Mouse (Mus musculus) thymus, postnatal 10 days (tissue): ENCODE data around the gene Psmc6.
A peak's percentile ranks its signal among the peaks of the same experiment; 100 is the strongest.

ENCODE experiments used
- DNase-seq, 2 experiments: peaks; one replicate each; pipeline ENCODE4 v3.0.0; 2021; ENCODE audit warnings: low spot score in 2 of 2

The Psmc6 gene

GRCm38 (mm10) chr14:45350931-45351859 lies 21.6 kb downstream of the Psmc6 start, which contains the start of gene Styx:
Gene Styx, plus strand, starts transcription at chr14:45351093.
- DNase-seq: peak; percentile 92 to 96

GRCm38 (mm10) chr14:45364211-45365195 lies 34.9 kb downstream of the Psmc6 start:
- no peak for DNase-seq

GRCm38 (mm10) chr14:45365196-45365587 lies 35.6 kb downstream of the Psmc6 start:
- no peak for DNase-seq

GRCm38 (mm10) chr14:45378771-45379170 lies 49.2 kb downstream of the Psmc6 start:
- DNase-seq: no peak

GRCm38 (mm10) chr14:45380756-45381155 lies 51.2 kb downstream of the Psmc6 start:
- no peak for DNase-seq

GRCm38 (mm10) chr14:45382912-45383311 lies 53.3 kb downstream of the Psmc6 start:
- no peak for DNase-seq

GRCm38 (mm10) chr14:45385596-45385995 lies 56.0 kb downstream of the Psmc6 start:
- no peak for DNase-seq

GRCm38 (mm10) chr14:45387480-45387879 lies 57.9 kb downstream of the Psmc6 start:
- DNase-seq: no peak

GRCm38 (mm10) chr14:45388345-45389181 lies 59.0 kb downstream of the Psmc6 start:
- DNase-seq: peak; percentile 63 to 73

- no peak for DNase-seq
These were observed 59.6 kb downstream of the Psmc6 start for GRCm38 (mm10) chr14:45389194-45389593.
